ENCODE assay signal across 8 mouse cellular contexts in genomic region chr2:164912151-164912550, GRCm38 (mm10). TPM values are rescaled to one million over a fixed set of nuclear protein-coding genes. Genes with fewer than 3 reads are reported as not detected.
DNase-seq lines count a peak whose midpoint lies in the region; ATAC-seq and TF ChIP-seq lines count a peak whose summit lies in the region.

No protein-coding gene starts in this region.

- H3K4me2 ChIP-seq in forebrain, embryonic 12.5 days: peak overlapping the region; percentile 88

- TF ChIP-seq CTCF in G1E (IDR thresholded peaks at IDR 0.05; ENCODE audit: low read depth, low read length): no peak

- no peaks in the 10 kb centered on the region for H3K27me3 ChIP-seq in G1E (ENCODE audit: insufficient read depth, low read length)
- H3K27me3 ChIP-seq in forebrain, embryonic 12.5 days: no peaks in the 10 kb centered on the region

- H3K27ac ChIP-seq in forebrain, embryonic 12.5 days: peak overlapping the region; percentile 98

- H3K4me3 ChIP-seq in G1E (ENCODE audit: low read depth, low read length): peak overlapping the region; percentile 92
- H3K4me3 ChIP-seq in forebrain, embryonic 12.5 days (replicated peaks): peak overlapping the region; percentile 74

- H3K36me3 ChIP-seq in G1E (replicated peaks): peaks cover 53% of the 10 kb centered on the region
- peaks cover 25% of the 10 kb centered on the region for H3K36me3 ChIP-seq in forebrain, embryonic 12.5 days (replicated peaks)

- 0 out of 2 replicates have a peak, but pooled peaks have one; percentile 10 for ATAC-seq in G1E (ENCODE audit: extremely low read depth, insufficient number of reproducible peaks, low FRiP score, poor library complexity, severe bottlenecking)
- peak; percentile 7 for ATAC-seq in forebrain, embryonic 12.5 days (ENCODE audit: low FRiP score)
- ATAC-seq in monocyte, adult 5-6 weeks (replicated peaks; ENCODE audit: insufficient number of reproducible peaks, low FRiP score, low TSS enrichment, poor library complexity, severe bottlenecking): 0 out of 2 replicates have a peak, but pooled peaks have one; percentile 2

- peaks cover 72% of the 10 kb centered on the region for H3K4me1 ChIP-seq in G1E (ENCODE audit: insufficient read depth, low read depth, low read length)
- peaks cover 23% of the 10 kb centered on the region for H3K4me1 ChIP-seq in forebrain, embryonic 12.5 days

- WGBS in forebrain, embryonic 12.5 days: 27% methylated on average over 12 of the region's 12 CpGs

- peaks cover 5% of the 10 kb centered on the region for H3K9me3 ChIP-seq in G1E (replicated peaks)
- no peaks in the 10 kb centered on the region for H3K9me3 ChIP-seq in forebrain, embryonic 12.5 days

- peak; percentile 73 for DNase-seq in adrenal gland, adult 8-10 months
- DNase-seq in adrenal gland, adult 18-20 months (ENCODE audit: low spot score in 2 of 2): no peak
- DNase-seq in G1E (ENCODE audit: low spot score) (no peak), liver (peak; percentile 40)
- peak; percentile 10 for DNase-seq in hindlimb bud, embryonic 11.5 days (ENCODE audit: extremely low spot score, low read depth, low spot score)
- no peak for DNase-seq in spleen, adult 12 weeks (ENCODE audit: low spot score)

- H3K9ac ChIP-seq in forebrain, embryonic 12.5 days: peak overlapping the region; percentile 82

RNA-seq across cellular contexts. Expression of gene Zfp335, which starts 0.6 kb away (rescaled TPM):
- 10 to 100 TPM; 17.3 to 26.7 (median 20.3) TPM for total RNA-seq in adrenal gland, adult 8-10 months (2022)
- 10 to 100 TPM; 20.9 to 22.4 TPM for total RNA-seq in adrenal gland, adult 18-20 months (2021)
- 30.6 and 31.4 TPM in 2 replicates for total RNA-seq in G1E (2014; fragmentation: Nextera tagmentation)
- total RNA-seq in G1E (2017): 8.7 and 9.8 TPM in 2 replicates
- 48.3 and 49.6 TPM in 2 replicates for polyA plus RNA-seq in G1E (2012)
- polyA plus RNA-seq in forebrain, embryonic 12.5 days (2016; fragmentation: Nextera tagmentation; extraction: Ambion mirVana): 18.3 and 19.1 TPM in 2 replicates
- 9.1 to 21.0 TPM (median 12.5 TPM) in 3 replicates for total RNA-seq in monocyte, adult 5-6 weeks (2017)

RNA-seq across cellular contexts. Expression of gene Mmp9, which starts 28.4 kb away (rescaled TPM):
- 1 to 10 TPM in 1 of 4 experiments, under 1 TPM in 3; 0.49 to 1.4 (median 0.84) TPM for total RNA-seq in adrenal gland, adult 8-10 months (2022)
- total RNA-seq in adrenal gland, adult 18-20 months (2021): 1 to 10 TPM in 1 of 2 experiments, under 1 TPM in 1; 0.89 to 2.7 TPM
- total RNA-seq in G1E (2014; fragmentation: Nextera tagmentation) (not detected in 2 replicates), G1E (2017) (0.76 and 0.82 TPM in 2 replicates)
- polyA plus RNA-seq in G1E (2012): 0.63 and 0.76 TPM in 2 replicates
- 3.6 and 4.4 TPM in 2 replicates for polyA plus RNA-seq in forebrain, embryonic 12.5 days (2016; fragmentation: Nextera tagmentation; extraction: Ambion mirVana)
- total RNA-seq in monocyte, adult 5-6 weeks (2017): 1.7 to 19.4 TPM (median 15.0 TPM) in 3 replicates

RNA-seq across cellular contexts. Expression of gene Pcif1, which starts 33.0 kb away (rescaled TPM):
- total RNA-seq in adrenal gland, adult 8-10 months (2022): 10 to 100 TPM; 49.4 to 74.0 (median 65.6) TPM
- 10 to 100 TPM; 35.1 to 48.6 TPM for total RNA-seq in adrenal gland, adult 18-20 months (2021)
- total RNA-seq in G1E (2014; fragmentation: Nextera tagmentation) (54.7 and 61.3 TPM in 2 replicates), G1E (2017) (31.7 and 35.5 TPM in 2 replicates)
- polyA plus RNA-seq in G1E (2012): 137 TPM in 2 replicates
- 92.9 and 96.3 TPM in 2 replicates for polyA plus RNA-seq in forebrain, embryonic 12.5 days (2016; fragmentation: Nextera tagmentation; extraction: Ambion mirVana)
- total RNA-seq in monocyte, adult 5-6 weeks (2017): 60.0 to 62.1 TPM (median 60.1 TPM) in 3 replicates

RNA-seq across cellular contexts. Expression of gene Slc12a5, which starts 48.5 kb away (rescaled TPM):
- 10 to 100 TPM in 3 of 4 experiments, 1 to 10 TPM in 1; 6.7 to 18.3 (median 14.0) TPM for total RNA-seq in adrenal gland, adult 8-10 months (2022)
- total RNA-seq in adrenal gland, adult 18-20 months (2021): 1 to 10 TPM; 5.2 to 9.0 TPM
- 0.63 and 1.4 TPM in 2 replicates for total RNA-seq in G1E (2014; fragmentation: Nextera tagmentation)
- 0.46 and 0.82 TPM in 2 replicates for total RNA-seq in G1E (2017)
- 0.39 and 0.72 TPM in 2 replicates for polyA plus RNA-seq in G1E (2012)
- 5.6 and 6.2 TPM in 2 replicates for polyA plus RNA-seq in forebrain, embryonic 12.5 days (2016; fragmentation: Nextera tagmentation; extraction: Ambion mirVana)
- 0.11 to 1.7 TPM (median 0.29 TPM) in 3 replicates for total RNA-seq in monocyte, adult 5-6 weeks (2017)

RNA-seq across cellular contexts. Expression of gene Pltp, which starts 54.6 kb away (rescaled TPM):
- total RNA-seq in adrenal gland, adult 8-10 months (2022): 10 to 100 TPM; 26.0 to 57.3 (median 35.5) TPM
- 10 to 100 TPM; 22.5 to 55.9 TPM for total RNA-seq in adrenal gland, adult 18-20 months (2021)
- total RNA-seq in G1E (2014; fragmentation: Nextera tagmentation): not detected in 2 replicates
- total RNA-seq in G1E (2017): not detected in 2 replicates
- not detected in 2 replicates for polyA plus RNA-seq in G1E (2012)
- polyA plus RNA-seq in forebrain, embryonic 12.5 days (2016; fragmentation: Nextera tagmentation; extraction: Ambion mirVana): 39.0 and 40.4 TPM in 2 replicates
- 37.3 to 58.3 TPM (median 46.8 TPM) in 3 replicates for total RNA-seq in monocyte, adult 5-6 weeks (2017)

Comparison
In these comparisons a context has a peak if more than half of its experiments do, and no peak if none do; other contexts are left out.
1. DNase-seq: peak in adrenal gland, adult 8-10 months (single experiment), hindlimb bud, embryonic 11.5 days (single experiment) and liver (single experiment); none in adrenal gland, adult 18-20 months (0 of 2), G1E (single experiment) and spleen, adult 12 weeks (single experiment).
2. Peak in every context shown above with its lines, with median percentiles within 50 percentile points of each other: ATAC-seq.